Mouse (Mus musculus) stomach, embryonic 16.5 days (tissue): ENCODE results near the gene Eml4. TPM values are rescaled to one million over a fixed set of nuclear protein-coding genes. Genes with fewer than 3 reads are reported as not detected.

Experiments
- ATAC-seq: fragments of 200-750 bp; cut with Nextera tagmentation; 2 replicates; pipeline ENCODE4 v1.8.0; 2017; ENCODE audit warnings: moderate number of reproducible peaks, moderate TSS enrichment; ENCODE audit not compliant: insufficient read depth, low FRiP score
- H3K27ac ChIP-seq: fragments of 300-500 bp; sonication (generic); 2 replicates; pipeline ENCODE4 v1.5.1; 2014; ENCODE audit warnings: low read length
- H3K27me3 ChIP-seq: fragments of 300-500 bp; sonication (generic); 2 replicates; pipeline ENCODE4 v1.6.1; 2014; ENCODE audit warnings: low read length, control low read depth, mixed read lengths; ENCODE audit not compliant: control insufficient read depth, insufficient read depth
- H3K36me3 ChIP-seq: fragments of 300-500 bp; sonication (generic); 2 replicates; pipeline ENCODE4 v1.6.1; 2014; ENCODE audit warnings: low read length; ENCODE audit not compliant: control insufficient read depth, insufficient read depth
- H3K4me1 ChIP-seq: fragments of 300-500 bp; sonication (generic); 2 replicates; pipeline ENCODE4 v1.6.1; 2014; ENCODE audit warnings: low read length, control low read depth, mixed read lengths; ENCODE audit not compliant: control insufficient read depth, insufficient read depth
- H3K4me2 ChIP-seq: fragments of 300-500 bp; sonication (generic); 2 replicates; pipeline ENCODE4 v1.6.1; 2014; ENCODE audit warnings: low read depth, low read length, mixed read lengths
- H3K4me3 ChIP-seq: fragments of 300-500 bp; sonication (generic); replicated peaks from 2 replicates; pipeline ENCODE4 v1.5.1; 2014; ENCODE audit warnings: mild to moderate bottlenecking, low read length
- H3K9ac ChIP-seq: fragments of 300-500 bp; sonication (generic); 2 replicates; pipeline ENCODE4 v1.6.1; 2014; ENCODE audit warnings: low read length
- H3K9me3 ChIP-seq: fragments of 300-500 bp; sonication (generic); replicated peaks from 2 replicates; pipeline ENCODE4 v1.6.1; 2016; ENCODE audit warnings: low read length, control low read depth; ENCODE audit not compliant: control insufficient read depth
- WGBS: fragments of 180-500 bp; shearing (Covaris S2); extraction: QIAGEN DNeasy Blood & Tissue Kit; methylation state at CpG from one replicate; pipeline ENCODE4 v1.1.7; 2014; 5-methylcytosine and 5-hydroxymethylcytosine counted together
- polyA plus RNA-seq: library from polyadenylated mRNA; unstranded; fragments of >200 nt; fragmentation: Nextera tagmentation; extraction: Ambion mirVana; gene quantifications from 2 replicates; pipeline ENCODE4 v1.2.1, GENCODE M21; 2015

Gene Eml4
- 21.4 and 24.2 TPM in 2 replicates for polyA plus RNA-seq

GRCm38 (mm10) chr17:83350379-83351091 lies at the start of gene Eml4:
Eml4 (plus strand) TSS chr17:83350931.
- WGBS: 1% methylated on average over 48 of the region's 62 CpGs
- Histone ChIP-seq H3K27me3 (no peaks in the 10 kb centered on the region), H3K4me2 (peak within 1 kb of the TSS; percentile 88), H3K9ac (peak within 1 kb of the TSS; percentile 94), H3K27ac (peak within 1 kb of the TSS; percentile 94), H3K36me3 (no peaks in the 10 kb centered on the region), H3K9me3 (no peaks in the 10 kb centered on the region), H3K4me1 (peaks cover 18% of the 10 kb centered on the region), H3K4me3 (peak within 1 kb of the TSS; percentile 80)
- peak; percentile 94 for ATAC-seq

GRCm38 (mm10) chr17:83301433-83301832 lies 49.3 kb upstream of the Eml4 start:
- 73% methylated on average over 5 of the region's 5 CpGs for WGBS
- no peaks in the 10 kb centered on the region for H3K9me3 ChIP-seq
- H3K27ac ChIP-seq: no peak overlapping the region
- ATAC-seq: no peak
- no peaks in the 10 kb centered on the region for H3K36me3 ChIP-seq
- no peak overlapping the region for H3K9ac ChIP-seq
- no peak overlapping the region for H3K4me3 ChIP-seq
- H3K4me1 ChIP-seq: no peaks in the 10 kb centered on the region
- no peaks in the 10 kb centered on the region for H3K27me3 ChIP-seq
- no peak overlapping the region for H3K4me2 ChIP-seq

GRCm38 (mm10) chr17:83304089-83304822 lies 46.5 kb upstream of the Eml4 start:
- H3K36me3 ChIP-seq: no peaks in the 10 kb centered on the region
- no peak overlapping the region for H3K27ac ChIP-seq
- H3K27me3 ChIP-seq: no peaks in the 10 kb centered on the region
- H3K4me3 ChIP-seq: no peak overlapping the region
- ATAC-seq: no peak
- no peaks in the 10 kb centered on the region for H3K9me3 ChIP-seq
- 82% methylated on average over 7 of the region's 7 CpGs for WGBS
- no peak overlapping the region for H3K9ac ChIP-seq
- peaks cover 17% of the 10 kb centered on the region for H3K4me1 ChIP-seq
- H3K4me2 ChIP-seq: no peak overlapping the region

GRCm38 (mm10) chr17:83306964-83307640 lies 43.6 kb upstream of the Eml4 start:
- 67% methylated on average over 12 of the region's 12 CpGs for WGBS
- Histone ChIP-seq H3K9me3 (no peaks in the 10 kb centered on the region), H3K36me3 (no peaks in the 10 kb centered on the region), H3K27ac (peak overlapping the region; percentile 82), H3K4me2 (no peak overlapping the region), H3K27me3 (no peaks in the 10 kb centered on the region), H3K4me3 (no peak overlapping the region), H3K4me1 (peaks cover 25% of the 10 kb centered on the region), H3K9ac (no peak overlapping the region)
- peak; percentile 69; the same call in 1 of the 2 replicates for ATAC-seq

GRCm38 (mm10) chr17:83307641-83308296 lies 43.0 kb upstream of the Eml4 start:
- H3K36me3 ChIP-seq: no peaks in the 10 kb centered on the region
- ATAC-seq: peak; percentile 43; the same call in 1 of the 2 replicates
- no peaks in the 10 kb centered on the region for H3K27me3 ChIP-seq
- no peak overlapping the region for H3K4me2 ChIP-seq
- no peaks in the 10 kb centered on the region for H3K9me3 ChIP-seq
- peak overlapping the region; percentile 82 for H3K27ac ChIP-seq
- WGBS: 58% methylated on average over 11 of the region's 11 CpGs
- H3K9ac ChIP-seq: no peak overlapping the region
- peaks cover 32% of the 10 kb centered on the region for H3K4me1 ChIP-seq
- H3K4me3 ChIP-seq: no peak overlapping the region

GRCm38 (mm10) chr17:83308451-83308850 lies 42.3 kb upstream of the Eml4 start:
- ATAC-seq: peak; percentile 49; the same call in 1 of the 2 replicates
- peak overlapping the region; percentile 82 for H3K27ac ChIP-seq
- H3K4me2 ChIP-seq: no peak overlapping the region
- no peak overlapping the region for H3K9ac ChIP-seq
- H3K36me3 ChIP-seq: no peaks in the 10 kb centered on the region
- no peaks in the 10 kb centered on the region for H3K27me3 ChIP-seq
- H3K4me1 ChIP-seq: peaks cover 32% of the 10 kb centered on the region
- 48% methylated on average over 4 of the region's 4 CpGs for WGBS
- no peak overlapping the region for H3K4me3 ChIP-seq
- no peaks in the 10 kb centered on the region for H3K9me3 ChIP-seq

GRCm38 (mm10) chr17:83309243-83309642 lies 41.5 kb upstream of the Eml4 start:
- H3K27me3 ChIP-seq: no peaks in the 10 kb centered on the region
- no peaks in the 10 kb centered on the region for H3K9me3 ChIP-seq
- no peak overlapping the region for H3K4me3 ChIP-seq
- H3K36me3 ChIP-seq: no peaks in the 10 kb centered on the region
- WGBS: 39% methylated on average over 1 of the region's 1 CpGs
- no peak overlapping the region for H3K4me2 ChIP-seq
- no peak for ATAC-seq
- no peak overlapping the region for H3K9ac ChIP-seq
- peak overlapping the region; percentile 82 for H3K27ac ChIP-seq
- peaks cover 32% of the 10 kb centered on the region for H3K4me1 ChIP-seq

GRCm38 (mm10) chr17:83311806-83312205 lies 38.9 kb upstream of the Eml4 start:
- H3K4me1 ChIP-seq: peaks cover 34% of the 10 kb centered on the region
- no peaks in the 10 kb centered on the region for H3K36me3 ChIP-seq
- H3K9ac ChIP-seq: no peak overlapping the region
- H3K27me3 ChIP-seq: no peaks in the 10 kb centered on the region
- no peaks in the 10 kb centered on the region for H3K9me3 ChIP-seq
- no peak for ATAC-seq
- no peak overlapping the region for H3K4me2 ChIP-seq
- H3K27ac ChIP-seq: peak overlapping the region; percentile 88
- WGBS: 69% methylated on average over 5 of the region's 5 CpGs
- H3K4me3 ChIP-seq: no peak overlapping the region
